Mouse (Mus musculus): ENCODE measurements around the gene Rnase13.

The Rnase13 gene

DNA sequence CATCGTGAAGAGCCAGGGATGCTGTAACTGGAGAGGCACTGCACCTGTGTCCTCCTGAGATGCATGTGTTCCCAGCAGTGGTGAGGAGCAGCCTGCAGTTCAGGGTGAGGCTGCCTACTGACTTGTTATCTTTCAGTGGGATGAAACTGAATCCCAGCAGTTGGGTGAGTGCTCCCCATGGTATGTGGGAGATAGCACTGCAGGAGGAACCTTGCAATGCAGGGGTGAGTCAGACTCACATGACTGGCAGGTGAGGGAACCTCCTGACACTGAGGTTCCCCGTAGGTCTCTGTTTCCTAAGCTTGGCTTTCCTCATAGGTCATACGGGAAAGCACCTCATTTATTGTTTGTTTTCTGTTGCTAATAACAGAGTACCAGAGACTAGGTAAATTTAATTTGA, 45.1 kb downstream of the Rnase13 start:
- DNase-seq (ENCODE audit: low spot score in 2 of 2), result no peak

DNA sequence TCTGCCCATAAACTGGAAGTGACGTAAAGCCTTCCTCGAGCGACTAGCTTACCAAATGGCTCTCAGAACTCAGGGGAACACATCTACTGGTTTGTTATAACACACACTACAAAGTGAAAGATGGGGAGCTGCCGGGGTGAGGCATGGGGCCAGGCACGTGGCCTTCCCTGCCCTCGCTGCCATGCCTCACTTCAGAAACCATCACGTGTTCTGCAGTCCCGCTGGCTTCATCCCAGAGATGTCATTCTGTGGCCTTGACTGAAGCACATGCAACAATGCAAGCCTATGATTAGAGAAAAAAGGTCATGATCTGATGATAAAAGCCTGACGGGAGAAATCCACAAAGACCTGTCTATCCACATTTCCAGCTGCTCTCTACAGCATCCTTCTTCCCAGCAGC, 50.8 kb downstream of the Rnase13 start:
- DNase-seq (ENCODE audit: low spot score in 2 of 2), result no peak
